Mouse (Mus musculus) spleen, adult 2 months (tissue): ENCODE measurements around the gene Smpx. TPM values are rescaled to one million over a fixed set of nuclear protein-coding genes. Genes with fewer than 3 reads are reported as not detected.

Experiments
- DNase-seq, 2 experiments: peaks; one replicate each; pipeline versions ENCODE4 v3.0.0 to v3.0.0-alpha.2; 2012 to 2021; ENCODE audit warnings: low spot score in 2 of 2, low read depth in 1 of 2
- H3K27ac ChIP-seq: fragments of 200-500 bp; 2 replicates; pipeline ENCODE4 v1.5.1; 2012; ENCODE audit warnings: low read length, inconsistent platforms; ENCODE audit not compliant: insufficient read depth
- H3K27me3 ChIP-seq: fragments of 200-500 bp; 2 replicates; pipeline ENCODE4 v1.6.1; 2012; ENCODE audit warnings: mild to moderate bottlenecking, moderate library complexity, low read length, inconsistent platforms; ENCODE audit not compliant: control insufficient read depth, insufficient read depth
- H3K36me3 ChIP-seq: fragments of 200-500 bp; 2 replicates; pipeline ENCODE4 v1.6.1; 2012; ENCODE audit warnings: mild to moderate bottlenecking, low read length, inconsistent platforms; ENCODE audit not compliant: control insufficient read depth, insufficient read depth
- H3K4me1 ChIP-seq: fragments of 200-500 bp; 2 replicates; pipeline ENCODE4 v1.6.1; 2011; ENCODE audit warnings: inconsistent platforms; ENCODE audit not compliant: control insufficient read depth, insufficient read depth, insufficient read length
- H3K4me3 ChIP-seq: fragments of 200-500 bp; 2 replicates; pipeline ENCODE4 v1.5.1; 2011; ENCODE audit warnings: mild to moderate bottlenecking, inconsistent platforms; ENCODE audit not compliant: insufficient read depth, insufficient read length; ENCODE audit errors: extremely low read depth
- CTCF ChIP-seq: fragments of 200-500 bp; IDR thresholded peaks from 2 replicates; pipeline ENCODE4 v1.5.1; 2011; ENCODE audit warnings: mild to moderate bottlenecking, inconsistent platforms; ENCODE audit not compliant: insufficient read depth, insufficient read length, insufficient replicate concordance; ENCODE audit errors: extremely low read depth
- POLR2A ChIP-seq: fragments of 200-500 bp; IDR thresholded peaks from 2 replicates; pipeline ENCODE4 v1.6.1; 2011; ENCODE audit warnings: low read depth, low read length, inconsistent platforms
- WGBS: fragments of 180-500 bp; shearing (Covaris S2); methylation state at CpG from one replicate; pipeline ENCODE4 v1.1.7; 2018; 5-methylcytosine and 5-hydroxymethylcytosine counted together
- polyA plus RNA-seq: library from polyadenylated mRNA; depleted of rRNA; stranded (reverse); fragments of >200 nt; gene quantifications from 2 replicates; pipeline ENCODE4 v1.2.3, GENCODE M21; 2012; rRNA removed

Gene Smpx
- polyA plus RNA-seq, 1 experiment: not detected

DNA sequence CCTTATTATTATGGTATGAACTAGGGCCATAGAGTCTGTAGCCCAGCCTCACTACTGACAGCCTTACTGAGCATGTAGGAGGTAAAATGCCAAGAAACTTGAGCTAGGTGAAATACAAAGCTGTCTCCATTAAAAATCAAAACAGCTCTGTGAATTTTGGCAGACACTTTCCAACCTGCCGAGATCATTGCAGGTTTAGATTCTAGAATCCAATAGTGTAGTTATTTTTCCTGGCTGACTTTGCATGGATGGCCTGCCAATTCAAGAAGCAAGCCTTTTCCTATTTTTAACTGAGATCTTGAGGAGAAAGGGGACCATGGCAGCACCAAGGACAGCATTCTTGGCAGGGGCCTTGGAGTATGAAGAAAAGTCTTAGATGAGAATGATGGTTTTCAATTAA lies 35.6 kb downstream of the Smpx start:
- Histone ChIP-seq H3K4me3 (no peak overlapping the region), H3K27me3 (no peaks in the 10 kb centered on the region), H3K4me1 (no peaks in the 10 kb centered on the region), H3K36me3 (no peaks in the 10 kb centered on the region), H3K27ac (no peak overlapping the region)
- no peak for DNase-seq
- WGBS: 75% methylated on average over 1 of the region's 1 CpGs
- no peak for TF ChIP-seq POLR2A
- TF ChIP-seq CTCF: no peak

DNA sequence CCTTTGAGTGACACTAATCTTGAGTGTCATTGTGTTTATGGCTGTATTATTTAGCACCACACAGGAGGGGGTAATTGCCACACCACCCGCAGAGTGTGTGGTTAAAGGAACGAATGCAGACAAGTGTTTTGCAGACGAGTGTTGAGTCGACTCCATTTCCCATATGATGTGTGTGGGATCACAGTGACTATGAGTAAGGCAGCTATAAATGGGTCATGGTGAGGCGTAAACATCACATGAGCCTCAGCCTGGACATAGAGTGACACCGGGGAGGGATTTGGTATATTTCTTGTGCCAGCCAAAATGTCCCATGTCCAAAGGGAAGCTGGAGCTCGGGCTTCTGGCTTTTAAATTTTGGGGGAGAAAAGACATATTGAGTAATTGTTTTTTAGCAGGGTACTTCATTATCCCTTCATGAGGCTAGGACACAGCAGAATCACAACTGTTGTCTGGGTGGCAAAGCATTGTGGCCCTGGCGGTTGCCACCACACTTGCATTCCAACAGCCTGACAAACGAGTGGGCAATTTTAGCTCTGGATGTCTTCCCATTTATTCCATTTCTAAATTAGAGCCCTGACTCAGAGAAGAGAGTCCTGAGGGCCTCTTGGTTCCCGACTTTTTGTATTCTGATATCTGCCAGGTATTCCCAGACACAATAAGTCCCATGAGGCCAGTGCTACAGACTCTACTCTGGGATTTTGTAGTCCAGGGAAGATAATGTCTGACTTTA lies 49.3 kb downstream of the Smpx start:
- TF ChIP-seq POLR2A: no peak
- no peak for TF ChIP-seq CTCF
- no peaks in the 10 kb centered on the region for H3K4me1 ChIP-seq
- H3K27me3 ChIP-seq: no peaks in the 10 kb centered on the region
- DNase-seq: no peak
- no peak overlapping the region for H3K4me3 ChIP-seq
- WGBS: 87% methylated on average over 10 of the region's 10 CpGs
- no peak overlapping the region for H3K27ac ChIP-seq
- no peaks in the 10 kb centered on the region for H3K36me3 ChIP-seq

DNA sequence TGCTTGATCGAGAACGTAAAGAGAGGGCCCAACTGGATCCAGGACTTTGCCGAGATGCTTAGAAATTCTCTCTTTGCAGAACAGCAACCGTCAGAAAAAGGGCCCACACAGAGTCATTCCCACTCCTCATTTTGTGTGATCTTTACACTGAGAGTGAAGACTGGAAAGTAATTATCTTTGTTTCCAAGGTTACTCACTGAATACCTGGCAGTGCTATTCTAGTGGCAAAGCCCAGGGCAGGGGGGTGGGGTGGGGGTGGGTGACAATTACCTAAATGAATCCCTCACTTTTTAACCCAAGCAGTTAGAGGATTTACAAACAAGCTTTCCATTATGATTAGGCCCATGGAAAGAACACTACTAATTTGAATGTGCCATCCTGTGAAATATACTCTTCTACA lies 55.8 kb downstream of the Smpx start:
- no peaks in the 10 kb centered on the region for H3K4me1 ChIP-seq
- no peak overlapping the region for H3K27ac ChIP-seq
- TF ChIP-seq CTCF: no peak
- TF ChIP-seq POLR2A: no peak
- DNase-seq: no peak
- WGBS: 83% methylated on average over 4 of the region's 4 CpGs
- H3K36me3 ChIP-seq: no peaks in the 10 kb centered on the region
- H3K27me3 ChIP-seq: no peaks in the 10 kb centered on the region
- H3K4me3 ChIP-seq: no peak overlapping the region

DNA sequence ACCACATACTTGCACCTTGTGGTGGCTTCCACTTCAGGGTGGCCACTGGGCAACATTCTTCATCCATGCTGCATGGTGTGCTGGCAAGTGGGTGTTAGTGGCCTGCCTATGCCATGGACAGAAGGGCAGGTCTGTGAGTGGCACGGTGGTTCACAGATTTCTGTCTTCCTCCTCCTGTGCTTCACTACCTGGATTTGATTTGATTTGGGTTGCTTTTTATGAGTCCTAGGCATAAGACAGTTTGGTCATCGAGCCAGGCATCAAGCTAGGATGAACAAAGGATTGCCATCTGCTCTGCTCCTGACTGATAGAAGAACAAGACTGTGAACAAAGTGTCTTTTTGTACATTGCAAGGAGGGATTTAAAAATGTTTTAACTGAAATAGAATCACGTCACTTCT lies 63.8 kb downstream of the Smpx start:
- no peak for DNase-seq
- Histone ChIP-seq H3K27ac (no peak overlapping the region), H3K4me1 (no peaks in the 10 kb centered on the region), H3K27me3 (no peaks in the 10 kb centered on the region), H3K4me3 (no peak overlapping the region), H3K36me3 (no peaks in the 10 kb centered on the region)
- TF ChIP-seq POLR2A (no peak), CTCF (no peak)
- 73% methylated on average over 3 of the region's 3 CpGs for WGBS

DNA sequence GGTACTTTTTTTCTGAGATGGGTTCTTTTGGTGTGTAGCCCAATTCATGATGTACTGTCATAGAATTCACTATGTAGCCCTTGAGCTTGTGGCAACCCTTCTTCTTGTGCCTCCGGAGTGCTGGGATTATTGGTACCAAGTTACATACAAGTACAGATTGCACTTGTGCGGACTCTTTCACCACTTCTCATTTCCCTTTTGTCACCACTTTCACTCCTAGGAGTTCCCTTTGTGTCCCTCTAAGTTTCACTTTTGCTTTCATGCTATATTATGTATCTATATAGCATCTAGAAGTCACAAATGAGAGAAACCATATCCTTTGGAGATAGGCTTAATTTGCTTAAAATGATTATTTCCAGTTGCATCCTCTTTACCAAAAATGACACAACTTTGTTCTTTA lies 103.0 kb downstream of the Smpx start:
- no peak for TF ChIP-seq POLR2A
- 51% methylated on average over 2 of the region's 2 CpGs for WGBS
- H3K4me3 ChIP-seq: no peak overlapping the region

More for the DNA sequence above, 103.0 kb downstream of the Smpx start:
- Histone ChIP-seq H3K27ac (no peak overlapping the region), H3K27me3 (no peaks in the 10 kb centered on the region), H3K4me1 (no peaks in the 10 kb centered on the region), H3K36me3 (no peaks in the 10 kb centered on the region)
- DNase-seq: no peak

Other genes with a start within 250 kb of the Smpx start
- gene Sms, start 206.6 kb upstream of the Smpx start, polyA plus RNA-seq: 16.1 and 16.2 TPM in 2 replicates
- not detected in 2 replicates for gene Yy2, start 129.9 kb upstream of the Smpx start, polyA plus RNA-seq
- 5.3 and 7.6 TPM in 2 replicates for gene Mbtps2, start 100.2 kb upstream of the Smpx start, polyA plus RNA-seq
- not detected in 2 replicates for gene Klhl34, start 119.5 kb downstream of the Smpx start, polyA plus RNA-seq